Mouse (Mus musculus): ENCODE data around the gene Il4ra.

- TF ChIP-seq CTCF (IDR thresholded peaks at IDR 0.05; ENCODE audit: borderline replicate concordance, control insufficient read depth, extremely low read depth, insufficient read depth, low read length, poor library complexity) (no peak), POLR2A (IDR thresholded peaks at IDR 0.05; ENCODE audit: control insufficient read depth, extremely low read depth, insufficient read depth, low read length, poor library complexity) (no peak)
Measured at GRCm38 (mm10) chr7:125625219-125625618, 73.3 kb downstream of the Il4ra start.

Measured in thymus, adult 2 months (tissue).